ENCODE assay signal across 27 mouse cellular contexts in genomic region chr16:34515485-34515884, GRCm38 (mm10). TPM values are rescaled to one million over a fixed set of nuclear protein-coding genes. Genes with fewer than 3 reads are reported as not detected.
DNase-seq lines count a peak whose midpoint lies in the region; ATAC-seq and TF ChIP-seq lines count a peak whose summit lies in the region.
"Had no signal": no experiment of that assay in that cellular context is flagged by ENCODE, and none has a peak within 500 bp of the region (broad histone marks: within the 10 kb centered on the region; RNA-seq: fewer than 3 reads in every experiment).

No protein-coding gene starts in this region.

- TF ChIP-seq POLR2A in heart, adult 2 months (IDR thresholded peaks at IDR 0.05; ENCODE audit: insufficient read depth, low read depth, low read length), result no peak
- TF ChIP-seq POLR2A in olfactory bulb, adult 2 months (IDR thresholded peaks at IDR 0.05; ENCODE audit: insufficient read depth, low read depth, low read length), result no peak
- no peak for TF ChIP-seq POLR2A in kidney, adult 2 months (IDR thresholded peaks at IDR 0.05; ENCODE audit: low read depth, low read length)

- no peaks in the 10 kb centered on the region for H3K9me3 ChIP-seq in stomach, embryonic 14.5 days (ENCODE audit: control insufficient read depth, low read depth, low read length)
- no peaks in the 10 kb centered on the region for H3K9me3 ChIP-seq in stomach, postnatal 0 days (ENCODE audit: control insufficient read depth, low read length)
- H3K9me3 ChIP-seq: embryonic facial prominence, embryonic 12.5 days; embryonic facial prominence, embryonic 15.5 days; forebrain, embryonic 12.5 days; heart, embryonic 10.5 days; heart, embryonic 13.5 days had no signal

- intact Hi-C loops in heart, adult 2 months (cut with DNase I), result no loop called here

- H3K27ac ChIP-seq in heart, adult 2 months, result no peak overlapping the region
- H3K27ac ChIP-seq in stomach, embryonic 14.5 days (ENCODE audit: low read length), result peak overlapping the region; percentile 4; the same call in 1 of the 2 replicates
- no peak overlapping the region for H3K27ac ChIP-seq in stomach, postnatal 0 days (replicated peaks)
- H3K27ac ChIP-seq in olfactory bulb, adult 2 months (ENCODE audit: insufficient read depth, low read depth, low read length), result peak overlapping the region; percentile 1; the same call in 1 of the 2 replicates
- no peak overlapping the region for H3K27ac ChIP-seq in kidney, adult 2 months (ENCODE audit: insufficient read depth, low read depth, low read length)
- H3K27ac ChIP-seq: embryonic facial prominence, embryonic 12.5 days; embryonic facial prominence, embryonic 15.5 days; forebrain, embryonic 12.5 days; gastrocnemius, adult 2 months; heart, embryonic 10.5 days; heart, embryonic 13.5 days; hindbrain, embryonic 14.5 days; hindbrain, postnatal 0 days had no signal

- TF ChIP-seq CTCF in heart, adult 2 months (IDR thresholded peaks at IDR 0.05), result no peak
- TF ChIP-seq CTCF in stomach, postnatal 0 days (IDR thresholded peaks at IDR 0.05; ENCODE audit: low read depth), result no peak
- TF ChIP-seq CTCF in olfactory bulb, adult 2 months (IDR thresholded peaks at IDR 0.05; ENCODE audit: insufficient read depth, low read depth, low read length), result no peak
- no peak for TF ChIP-seq CTCF in kidney, adult 2 months (conservative IDR thresholded peaks at IDR 0.05; ENCODE audit: insufficient read depth, insufficient read length, low read depth, low read length)

- H3K4me2 ChIP-seq in stomach, embryonic 14.5 days (replicated peaks; ENCODE audit: low read depth, low read length), result no peak overlapping the region
- no peak overlapping the region for H3K4me2 ChIP-seq in stomach, postnatal 0 days (replicated peaks; ENCODE audit: low read depth)
- H3K4me2 ChIP-seq: embryonic facial prominence, embryonic 12.5 days; embryonic facial prominence, embryonic 15.5 days; forebrain, embryonic 12.5 days; heart, embryonic 13.5 days; hindbrain, embryonic 14.5 days had no signal

- peak; percentile 33; the same call in 1 of the 2 replicates for ATAC-seq in stomach, embryonic 14.5 days (ENCODE audit: insufficient number of reproducible peaks, insufficient read depth, low FRiP score, low read depth)
- ATAC-seq in stomach, postnatal 0 days (ENCODE audit: low FRiP score, low TSS enrichment), result no peak
- ATAC-seq: forebrain, postnatal 0 days; hindbrain, postnatal 0 days had no signal

- 79% methylated on average over 4 of the region's 4 CpGs for WGBS in heart, adult 2 months
- 68% methylated on average over 4 of the region's 4 CpGs for WGBS in stomach, embryonic 14.5 days
- 66% methylated on average over 4 of the region's 4 CpGs for WGBS in stomach, postnatal 0 days
- 78% methylated on average over 4 of the region's 4 CpGs for WGBS in olfactory bulb, adult 2 months
- 83% methylated on average over 4 of the region's 4 CpGs for WGBS in kidney, adult 2 months

- no peak overlapping the region for H3K4me3 ChIP-seq in heart, adult 2 months
- no peak overlapping the region for H3K4me3 ChIP-seq in stomach, embryonic 14.5 days (ENCODE audit: low read depth, low read length)
- no peak overlapping the region for H3K4me3 ChIP-seq in stomach, postnatal 0 days (ENCODE audit: low read depth, low read length)
- no peak overlapping the region for H3K4me3 ChIP-seq in olfactory bulb, adult 2 months (ENCODE audit: insufficient read depth, low read depth, low read length)
- H3K4me3 ChIP-seq in kidney, adult 2 months (ENCODE audit: insufficient read depth, low read depth, low read length), result no peak overlapping the region
- H3K4me3 ChIP-seq: embryonic facial prominence, embryonic 12.5 days; embryonic facial prominence, embryonic 15.5 days; erythroblast, embryonic 14.5 days; forebrain, embryonic 12.5 days; gastrocnemius, adult 2 months; heart, embryonic 10.5 days; heart, embryonic 13.5 days had no signal

- H3K27me3 ChIP-seq in heart, adult 2 months (ENCODE audit: control insufficient read depth, insufficient read depth, low read length), result no peaks in the 10 kb centered on the region
- H3K27me3 ChIP-seq in stomach, embryonic 14.5 days (ENCODE audit: control insufficient read depth, insufficient read depth, low read length), result no peaks in the 10 kb centered on the region
- H3K27me3 ChIP-seq in stomach, postnatal 0 days (ENCODE audit: control insufficient read depth, insufficient read depth, low read length), result no peaks in the 10 kb centered on the region
- H3K27me3 ChIP-seq in kidney, adult 2 months (replicated peaks; ENCODE audit: control insufficient read depth, insufficient read depth, low read length), result no peaks in the 10 kb centered on the region
- H3K27me3 ChIP-seq: embryonic facial prominence, embryonic 12.5 days; embryonic facial prominence, embryonic 15.5 days; forebrain, embryonic 12.5 days; heart, embryonic 13.5 days had no signal

- peak; percentile 79 for DNase-seq in heart, adult 11 months
- DNase-seq in heart, adult 2 months, result no peak
- no peak for DNase-seq in stomach, postnatal 0 days (ENCODE audit: low spot score)
- no peak for DNase-seq in thymus, adult 18-20 months
- no peak for DNase-seq in embryo, embryonic 10.5 days (ENCODE audit: low spot score)
- DNase-seq in kidney, adult 2 months, result no peak
- DNase-seq: adrenal gland, postnatal 10 days; adrenal gland, postnatal 36 days; cerebellum, adult 18-20 months; cerebellum, adult 9-10 months; cerebellum, postnatal 14 days; forebrain, postnatal 0 days; gastrocnemius, adult 2 months; gastrocnemius, postnatal 14 days; heart, adult 18-20 months; heart, postnatal 14 days; heart, postnatal 4 days had no signal

- TF ChIP-seq EP300 in heart, adult 2 months (IDR thresholded peaks at IDR 0.05; ENCODE audit: insufficient read depth, low read depth, low read length), result no peak
- TF ChIP-seq EP300 in stomach, postnatal 0 days (optimal IDR thresholded peaks at IDR 0.05), result no peak

- no peak overlapping the region for H3K9ac ChIP-seq in heart, adult 2 months (ENCODE audit: low read depth, low read length)
- H3K9ac ChIP-seq in stomach, embryonic 14.5 days (replicated peaks; ENCODE audit: low read depth, low read length), result no peak overlapping the region
- no peak overlapping the region for H3K9ac ChIP-seq in stomach, postnatal 0 days (ENCODE audit: low read length)
- H3K9ac ChIP-seq: embryonic facial prominence, embryonic 12.5 days; embryonic facial prominence, embryonic 15.5 days; forebrain, embryonic 12.5 days; forebrain, postnatal 0 days; heart, embryonic 13.5 days; hindbrain, embryonic 14.5 days had no signal

- no peaks in the 10 kb centered on the region for H3K79me2 ChIP-seq in heart, adult 2 months (replicated peaks; ENCODE audit: control insufficient read depth, insufficient read depth, low read length)

- H3K36me3 ChIP-seq in heart, adult 2 months (ENCODE audit: control insufficient read depth, insufficient read depth, low read length), result no peaks in the 10 kb centered on the region
- H3K36me3 ChIP-seq in stomach, embryonic 14.5 days (ENCODE audit: control insufficient read depth, insufficient read depth, low read length), result no peaks in the 10 kb centered on the region
- H3K36me3 ChIP-seq in stomach, postnatal 0 days (ENCODE audit: control insufficient read depth, insufficient read depth, low read length), result no peaks in the 10 kb centered on the region
- H3K36me3 ChIP-seq in kidney, adult 2 months (ENCODE audit: control insufficient read depth, insufficient read depth, low read length), result no peaks in the 10 kb centered on the region
- H3K36me3 ChIP-seq: embryonic facial prominence, embryonic 12.5 days; embryonic facial prominence, embryonic 15.5 days; forebrain, embryonic 12.5 days; heart, embryonic 10.5 days; heart, embryonic 13.5 days had no signal

- H3K4me1 ChIP-seq in heart, adult 2 months (ENCODE audit: control insufficient read depth, insufficient read depth, low read length), result peaks cover 6% of the 10 kb centered on the region
- H3K4me1 ChIP-seq in stomach, embryonic 14.5 days (ENCODE audit: control insufficient read depth, insufficient read depth, low read length), result peaks cover 14% of the 10 kb centered on the region
- H3K4me1 ChIP-seq in stomach, postnatal 0 days (replicated peaks; ENCODE audit: control insufficient read depth, insufficient read depth), result no peaks in the 10 kb centered on the region
- H3K4me1 ChIP-seq in olfactory bulb, adult 2 months (ENCODE audit: control insufficient read depth, insufficient read depth, low read length), result peaks cover 32% of the 10 kb centered on the region
- H3K4me1 ChIP-seq in kidney, adult 2 months (ENCODE audit: control insufficient read depth, insufficient read depth, low read length), result no peaks in the 10 kb centered on the region

RNA-seq across cellular contexts. Expression of gene Kalrn, which starts 57.8 kb away (rescaled TPM):
- 10 to 100 TPM; 26.1 to 31.8 TPM for total RNA-seq in heart, adult 2 months (2021)
- 8.2 and 13.6 TPM in 2 replicates for polyA plus RNA-seq in heart, adult 2 months (2012; rRNA removed)
- 20.9 and 22.1 TPM in 2 replicates for polyA plus RNA-seq in stomach, embryonic 14.5 days (2014; fragmentation: Nextera tagmentation; extraction: Ambion mirVana)
- polyA plus RNA-seq in stomach, postnatal 0 days (2015; fragmentation: Nextera tagmentation; extraction: Ambion mirVana), result 14.4 and 16.7 TPM in 2 replicates
- 61.5 and 153 TPM in 2 replicates for polyA plus RNA-seq in olfactory bulb, adult 2 months (2012; ENCODE audit: insufficient read depth, insufficient read length, low replicate concordance, missing spikeins)
- 8.5 and 8.6 TPM in 2 replicates for polyA plus RNA-seq in kidney, adult 2 months (2012; rRNA removed)

Comparison
In these comparisons a context has a peak if more than half of its experiments do, and no peak if none do; other contexts are left out.
1. H3K27ac ChIP-seq: peak in stomach, embryonic 14.5 days (single experiment) and olfactory bulb, adult 2 months (single experiment); none in heart, adult 2 months (single experiment), stomach, postnatal 0 days (single experiment) and kidney, adult 2 months (single experiment).